ENCODE assay signal across 7 mouse cellular contexts in genomic region chr7:141429840-141430584, GRCm38 (mm10). TPM values are rescaled to one million over a fixed set of nuclear protein-coding genes. Genes with fewer than 3 reads are reported as not detected.
A peak's percentile ranks its signal among the peaks of the same experiment; 100 is the strongest.
DNase-seq lines count a peak whose midpoint lies in the region; ATAC-seq and TF ChIP-seq lines count a peak whose summit lies in the region.

No protein-coding gene starts in this region.

- no peaks in the 10 kb centered on the region for H3K9me3 ChIP-seq in embryonic facial prominence, embryonic 10.5 days
- no peaks in the 10 kb centered on the region for H3K9me3 ChIP-seq in heart, postnatal 0 days (replicated peaks; ENCODE audit: control insufficient read depth, low read length)
- no peaks in the 10 kb centered on the region for H3K9me3 ChIP-seq in midbrain, embryonic 13.5 days

- no peak for TF ChIP-seq EP300 in heart, postnatal 0 days (IDR thresholded peaks at IDR 0.05; ENCODE audit: low read depth)

- peaks cover 41% of the 10 kb centered on the region for H3K36me3 ChIP-seq in embryonic facial prominence, embryonic 10.5 days (replicated peaks)
- peaks cover 20% of the 10 kb centered on the region for H3K36me3 ChIP-seq in heart, postnatal 0 days (replicated peaks; ENCODE audit: control insufficient read depth, insufficient read depth, low read length)
- H3K36me3 ChIP-seq in midbrain, embryonic 13.5 days = peaks cover 54% of the 10 kb centered on the region

- H3K27ac ChIP-seq in layer of hippocampus, adult 2 months = peak overlapping the region; percentile 98
- no peak overlapping the region for H3K27ac ChIP-seq in embryonic facial prominence, embryonic 10.5 days (replicated peaks)
- no peak overlapping the region for H3K27ac ChIP-seq in heart, postnatal 0 days (ENCODE audit: low read depth)
- H3K27ac ChIP-seq in midbrain, embryonic 13.5 days = peak overlapping the region; percentile 74; the same call in 1 of the 2 replicates

- H3K9ac ChIP-seq in heart, postnatal 0 days (replicated peaks; ENCODE audit: low read depth, low read length) = peak overlapping the region; percentile 9; the same call in 1 of the 2 replicates
- peak overlapping the region; percentile 83 for H3K9ac ChIP-seq in midbrain, embryonic 13.5 days (replicated peaks)

- 69% methylated on average over 9 of the region's 9 CpGs for WGBS in embryonic facial prominence, embryonic 10.5 days
- 44% methylated on average over 9 of the region's 9 CpGs for WGBS in heart, postnatal 0 days
- WGBS in midbrain, embryonic 13.5 days = 57% methylated on average over 9 of the region's 9 CpGs

- H3K27me3 ChIP-seq in embryonic facial prominence, embryonic 10.5 days (replicated peaks; ENCODE audit: low read depth, poor library complexity, severe bottlenecking) = peaks cover 19% of the 10 kb centered on the region
- no peaks in the 10 kb centered on the region for H3K27me3 ChIP-seq in heart, postnatal 0 days (ENCODE audit: control insufficient read depth, insufficient read depth, low read length)
- no peaks in the 10 kb centered on the region for H3K27me3 ChIP-seq in midbrain, embryonic 13.5 days

- ATAC-seq in heart, postnatal 0 days (ENCODE audit: insufficient read depth, low read depth) = no peak
- peak; percentile 19 for ATAC-seq in midbrain, embryonic 13.5 days

- peaks cover 50% of the 10 kb centered on the region for H3K4me1 ChIP-seq in embryonic facial prominence, embryonic 10.5 days
- peaks cover 17% of the 10 kb centered on the region for H3K4me1 ChIP-seq in heart, postnatal 0 days (ENCODE audit: control insufficient read depth, insufficient read depth)
- peaks cover 52% of the 10 kb centered on the region for H3K4me1 ChIP-seq in midbrain, embryonic 13.5 days (replicated peaks)

- no peak overlapping the region for H3K4me2 ChIP-seq in heart, postnatal 0 days (ENCODE audit: low read depth, low read length)
- peak overlapping the region; percentile 83 for H3K4me2 ChIP-seq in midbrain, embryonic 13.5 days (replicated peaks)

- DNase-seq in layer of hippocampus, adult 2 months (ENCODE audit: low spot score in 2 of 2) = no peak
- no peak for DNase-seq in layer of hippocampus, adult 9-10 months (ENCODE audit: low spot score)
- no peak for DNase-seq in embryonic facial prominence, embryonic 10.5 days (ENCODE audit: low spot score)
- DNase-seq in heart, postnatal 0 days (ENCODE audit: low spot score) = no peak
- DNase-seq in gastrocnemius, postnatal 10 days = no peak
- no peak for DNase-seq in urinary bladder, postnatal 36 days (ENCODE audit: low spot score in 2 of 2)

- TF ChIP-seq CTCF in layer of hippocampus, adult 2 months (conservative IDR thresholded peaks at IDR 0.05) = no peak
- no peak for TF ChIP-seq CTCF in heart, postnatal 0 days (IDR thresholded peaks at IDR 0.05; ENCODE audit: low read depth)

- peak overlapping the region; percentile 77 for H3K4me3 ChIP-seq in layer of hippocampus, adult 2 months
- peak overlapping the region; percentile 53; the same call in 1 of the 2 replicates for H3K4me3 ChIP-seq in embryonic facial prominence, embryonic 10.5 days
- H3K4me3 ChIP-seq in heart, postnatal 0 days (ENCODE audit: low read depth, low read length) = no peak overlapping the region
- peak overlapping the region; percentile 57 for H3K4me3 ChIP-seq in midbrain, embryonic 13.5 days (replicated peaks)

RNA-seq across cellular contexts. Expression of gene Cend1, which starts 0.7 kb away (rescaled TPM):
- total RNA-seq in layer of hippocampus, adult 2 months (2021) = 100 to 1,000 TPM; 251 to 263 TPM
- polyA plus RNA-seq in embryonic facial prominence, embryonic 10.5 days (2016; fragmentation: Nextera tagmentation; extraction: Ambion mirVana) = 7.7 and 8.4 TPM in 2 replicates
- 0.27 and 3.2 TPM in 2 replicates for total RNA-seq in heart, postnatal 0 days (2014; rRNA removed; ENCODE audit: low replicate concordance)
- polyA plus RNA-seq in heart, postnatal 0 days (2015; fragmentation: Nextera tagmentation; extraction: Ambion mirVana) = 1.7 and 1.8 TPM in 2 replicates
- 43.6 and 44.0 TPM in 2 replicates for polyA plus RNA-seq in midbrain, embryonic 13.5 days (2015; fragmentation: Nextera tagmentation; extraction: Ambion mirVana)
- 1 to 10 TPM in 1 of 2 experiments, under 1 TPM in 1; 0.66 to 1.4 TPM for total RNA-seq in gastrocnemius, postnatal 10 days (2021)

RNA-seq across cellular contexts. Expression of gene Slc25a22, which starts 7.7 kb away (rescaled TPM):
- total RNA-seq in layer of hippocampus, adult 2 months (2021) = 100 to 1,000 TPM; 338 to 343 TPM
- polyA plus RNA-seq in embryonic facial prominence, embryonic 10.5 days (2016; fragmentation: Nextera tagmentation; extraction: Ambion mirVana) = 49.3 and 52.2 TPM in 2 replicates
- total RNA-seq in heart, postnatal 0 days (2014; rRNA removed; ENCODE audit: low replicate concordance) = 9.7 and 17.7 TPM in 2 replicates
- 11.8 and 13.1 TPM in 2 replicates for polyA plus RNA-seq in heart, postnatal 0 days (2015; fragmentation: Nextera tagmentation; extraction: Ambion mirVana)
- polyA plus RNA-seq in midbrain, embryonic 13.5 days (2015; fragmentation: Nextera tagmentation; extraction: Ambion mirVana) = 71.3 and 72.1 TPM in 2 replicates
- total RNA-seq in gastrocnemius, postnatal 10 days (2021) = 10 to 100 TPM; 14.5 to 25.7 TPM

RNA-seq across cellular contexts. Expression of gene Pidd1, which starts 13.8 kb away (rescaled TPM):
- total RNA-seq in layer of hippocampus, adult 2 months (2021) = 1 to 10 TPM; 1.1 to 1.7 TPM
- 24.9 and 26.0 TPM in 2 replicates for polyA plus RNA-seq in embryonic facial prominence, embryonic 10.5 days (2016; fragmentation: Nextera tagmentation; extraction: Ambion mirVana)
- 0.15 and 2.0 TPM in 2 replicates for total RNA-seq in heart, postnatal 0 days (2014; rRNA removed; ENCODE audit: low replicate concordance)
- polyA plus RNA-seq in heart, postnatal 0 days (2015; fragmentation: Nextera tagmentation; extraction: Ambion mirVana) = 1.7 and 2.3 TPM in 2 replicates
- 6.3 and 7.1 TPM in 2 replicates for polyA plus RNA-seq in midbrain, embryonic 13.5 days (2015; fragmentation: Nextera tagmentation; extraction: Ambion mirVana)
- total RNA-seq in gastrocnemius, postnatal 10 days (2021) = 1 to 10 TPM; 2.4 to 3.2 TPM

RNA-seq across cellular contexts. Expression of gene Gatd1, which starts 16.1 kb away (rescaled TPM):
- total RNA-seq in layer of hippocampus, adult 2 months (2021) = 10 to 100 TPM; 42.1 to 45.1 TPM
- 48.5 and 50.8 TPM in 2 replicates for polyA plus RNA-seq in embryonic facial prominence, embryonic 10.5 days (2016; fragmentation: Nextera tagmentation; extraction: Ambion mirVana)
- 29.4 and 32.7 TPM in 2 replicates for total RNA-seq in heart, postnatal 0 days (2014; rRNA removed; ENCODE audit: low replicate concordance)
- 19.9 and 24.2 TPM in 2 replicates for polyA plus RNA-seq in heart, postnatal 0 days (2015; fragmentation: Nextera tagmentation; extraction: Ambion mirVana)
- polyA plus RNA-seq in midbrain, embryonic 13.5 days (2015; fragmentation: Nextera tagmentation; extraction: Ambion mirVana) = 55.1 and 63.8 TPM in 2 replicates
- 10 to 100 TPM; 12.1 to 13.5 TPM for total RNA-seq in gastrocnemius, postnatal 10 days (2021)

RNA-seq across cellular contexts. Expression of gene Rplp2, which starts 17.2 kb away (rescaled TPM):
- 100 to 1,000 TPM; 548 to 575 TPM for total RNA-seq in layer of hippocampus, adult 2 months (2021)
- polyA plus RNA-seq in embryonic facial prominence, embryonic 10.5 days (2016; fragmentation: Nextera tagmentation; extraction: Ambion mirVana) = 1,198 and 1,200 TPM in 2 replicates
- total RNA-seq in heart, postnatal 0 days (2014; rRNA removed; ENCODE audit: low replicate concordance) = 302 and 309 TPM in 2 replicates
- 880 and 926 TPM in 2 replicates for polyA plus RNA-seq in heart, postnatal 0 days (2015; fragmentation: Nextera tagmentation; extraction: Ambion mirVana)
- 787 and 794 TPM in 2 replicates for polyA plus RNA-seq in midbrain, embryonic 13.5 days (2015; fragmentation: Nextera tagmentation; extraction: Ambion mirVana)
- 1,000 to 10,000 TPM in 1 of 2 experiments, 100 to 1,000 TPM in 1; 886 to 1,008 TPM for total RNA-seq in gastrocnemius, postnatal 10 days (2021)

Comparison
In these comparisons a context has a peak if more than half of its experiments do, and no peak if none do; other contexts are left out.
1. H3K27ac ChIP-seq: peak in layer of hippocampus, adult 2 months (single experiment) and midbrain, embryonic 13.5 days (single experiment); none in embryonic facial prominence, embryonic 10.5 days (single experiment) and heart, postnatal 0 days (single experiment).
2. RNA of gene Cend1, which starts 0.7 kb away (total RNA-seq): 251 to 263 TPM in layer of hippocampus, adult 2 months; 0.66 to 1.4 TPM in gastrocnemius, postnatal 10 days and 0.27 to 3.2 TPM in heart, postnatal 0 days; every median in the first group is over 10 times any median in the second.
3. RNA of gene Slc25a22, which starts 7.7 kb away (total RNA-seq): 338 to 343 TPM in layer of hippocampus, adult 2 months; 14.5 to 25.7 TPM in gastrocnemius, postnatal 10 days and 9.7 to 17.7 TPM in heart, postnatal 0 days; every median in the first group is over 10 times any median in the second.